Mouse (Mus musculus): ENCODE measurements at regions not wholly inside any gene's neighbourhood (a gene's known extent, or its start where the extent isn't known, plus 50 kb on each side); places are given as distances from the start of the nearest gene placed in this dataset.

- Histone ChIP-seq H3K27ac (ENCODE audit: insufficient read depth, low read depth, low read length) (no peak overlapping the region), H3K4me1 (ENCODE audit: control insufficient read depth, insufficient read depth, low read length) (no peaks in the 10 kb centered on the region; the same call in 1 of the 2 replicates), H3K4me3 (ENCODE audit: insufficient read depth, low read depth, low read length) (no peak overlapping the region)
- TF ChIP-seq CTCF (IDR thresholded peaks at IDR 0.05; ENCODE audit: insufficient read depth, low read depth, low read length) (no peak), POLR2A (IDR thresholded peaks at IDR 0.05; ENCODE audit: insufficient read depth, low read depth, low read length) (no peak)
- 68% methylated on average over 5 of the region's 5 CpGs for WGBS
Observed at GRCm38 (mm10) chr7:137618406-137619133, 181.2 kb downstream of the Glrx3 start.

DNA sequence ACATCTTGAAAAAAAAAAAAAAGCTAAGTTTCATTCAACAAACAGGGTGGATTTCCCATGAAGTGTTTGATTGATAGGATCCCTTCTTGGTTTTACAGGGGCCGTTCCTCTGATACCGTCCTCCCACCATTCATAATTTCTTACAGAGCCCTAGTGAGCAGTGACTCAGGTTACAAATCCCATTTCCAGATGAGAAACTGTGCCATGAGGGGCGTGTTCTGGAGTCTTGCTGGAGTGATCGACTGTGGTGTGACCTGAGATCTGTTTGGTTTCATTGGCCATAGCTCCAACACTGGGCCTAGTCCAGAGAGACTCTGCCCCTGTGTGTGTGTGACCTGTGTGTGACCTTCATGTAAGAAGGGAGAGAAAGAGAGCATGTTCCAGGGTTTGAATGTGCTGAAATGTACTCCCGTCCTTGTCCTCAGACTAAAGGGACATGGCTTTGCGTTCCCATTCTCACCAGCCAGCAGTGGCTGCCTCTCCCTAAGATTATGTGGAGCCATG lies 181.9 kb downstream of the Glrx3 start:
- H3K27ac ChIP-seq (ENCODE audit: insufficient read depth, low read depth, low read length), result no peak overlapping the region
- no peak for TF ChIP-seq POLR2A (IDR thresholded peaks at IDR 0.05; ENCODE audit: insufficient read depth, low read depth, low read length)
- no peak for TF ChIP-seq CTCF (IDR thresholded peaks at IDR 0.05; ENCODE audit: insufficient read depth, low read depth, low read length)
- no peaks in the 10 kb centered on the region; the same call in 1 of the 2 replicates for H3K4me1 ChIP-seq (ENCODE audit: control insufficient read depth, insufficient read depth, low read length)
- WGBS, result 89% methylated on average over 6 of the region's 6 CpGs
- H3K4me3 ChIP-seq (ENCODE audit: insufficient read depth, low read depth, low read length), result no peak overlapping the region

DNA sequence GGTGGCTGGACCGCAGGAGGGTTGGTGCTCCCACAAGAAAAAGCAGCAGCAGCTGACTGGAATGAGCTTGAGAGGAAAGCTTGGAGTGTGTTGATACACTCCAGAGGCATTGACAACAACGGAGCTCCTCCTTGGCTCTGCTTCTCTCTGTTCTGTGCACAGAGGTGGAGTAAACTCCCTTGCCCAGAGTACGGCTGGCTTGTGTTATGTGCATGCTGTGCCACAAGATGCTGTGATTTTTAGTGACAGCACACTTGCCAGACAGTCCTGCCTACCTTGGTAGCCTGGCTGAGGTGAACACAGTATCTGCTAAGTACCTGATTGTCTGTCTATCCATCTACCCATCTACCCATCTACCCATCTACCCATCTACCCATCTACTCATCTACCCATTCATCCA lies 190.9 kb downstream of the Glrx3 start:
- 92% methylated on average over 3 of the region's 3 CpGs for WGBS
- no peaks in the 10 kb centered on the region for H3K4me1 ChIP-seq (ENCODE audit: control insufficient read depth, insufficient read depth, low read length)
- H3K4me3 ChIP-seq (ENCODE audit: insufficient read depth, low read depth, low read length), result no peak overlapping the region
- no peak overlapping the region for H3K27ac ChIP-seq (ENCODE audit: insufficient read depth, low read depth, low read length)
- TF ChIP-seq POLR2A (IDR thresholded peaks at IDR 0.05; ENCODE audit: insufficient read depth, low read depth, low read length) (no peak), CTCF (IDR thresholded peaks at IDR 0.05; ENCODE audit: insufficient read depth, low read depth, low read length) (no peak)

DNA sequence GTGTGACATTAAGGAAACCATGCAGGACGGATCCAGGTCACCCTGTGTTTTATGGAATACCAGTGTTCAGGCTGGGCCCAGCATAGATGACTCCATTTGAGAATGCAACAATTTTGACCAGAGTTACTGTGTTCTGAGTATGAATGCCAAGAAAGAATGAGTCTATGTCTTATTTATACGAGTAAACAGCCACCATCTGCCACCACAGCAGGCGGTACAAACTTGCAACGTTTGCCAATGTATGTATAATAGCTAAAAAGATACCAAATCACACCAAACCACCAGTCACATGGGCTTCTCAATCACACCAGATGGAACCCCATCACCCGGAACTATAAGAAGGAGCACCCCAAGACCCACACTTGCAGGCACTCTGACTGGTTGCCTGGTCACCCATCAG lies 192.1 kb downstream of the Glrx3 start:
- Histone ChIP-seq H3K27ac (ENCODE audit: insufficient read depth, low read depth, low read length) (no peak overlapping the region), H3K4me1 (ENCODE audit: control insufficient read depth, insufficient read depth, low read length) (no peaks in the 10 kb centered on the region), H3K4me3 (ENCODE audit: insufficient read depth, low read depth, low read length) (no peak overlapping the region)
- WGBS, result 87% methylated on average over 5 of the region's 5 CpGs
- TF ChIP-seq CTCF (IDR thresholded peaks at IDR 0.05; ENCODE audit: insufficient read depth, low read depth, low read length) (no peak), POLR2A (IDR thresholded peaks at IDR 0.05; ENCODE audit: insufficient read depth, low read depth, low read length) (no peak)

GRCm38 (mm10) chr7:137648621-137649020 lies 211.2 kb downstream of the Glrx3 start:
- Histone ChIP-seq H3K4me1 (ENCODE audit: control insufficient read depth, insufficient read depth, low read length) (no peaks in the 10 kb centered on the region), H3K4me3 (ENCODE audit: insufficient read depth, low read depth, low read length) (no peak overlapping the region), H3K27ac (ENCODE audit: insufficient read depth, low read depth, low read length) (no peak overlapping the region)
- 75% methylated on average over 6 of the region's 6 CpGs for WGBS
- TF ChIP-seq CTCF (IDR thresholded peaks at IDR 0.05; ENCODE audit: insufficient read depth, low read depth, low read length) (no peak), POLR2A (IDR thresholded peaks at IDR 0.05; ENCODE audit: insufficient read depth, low read depth, low read length) (no peak)

DNA sequence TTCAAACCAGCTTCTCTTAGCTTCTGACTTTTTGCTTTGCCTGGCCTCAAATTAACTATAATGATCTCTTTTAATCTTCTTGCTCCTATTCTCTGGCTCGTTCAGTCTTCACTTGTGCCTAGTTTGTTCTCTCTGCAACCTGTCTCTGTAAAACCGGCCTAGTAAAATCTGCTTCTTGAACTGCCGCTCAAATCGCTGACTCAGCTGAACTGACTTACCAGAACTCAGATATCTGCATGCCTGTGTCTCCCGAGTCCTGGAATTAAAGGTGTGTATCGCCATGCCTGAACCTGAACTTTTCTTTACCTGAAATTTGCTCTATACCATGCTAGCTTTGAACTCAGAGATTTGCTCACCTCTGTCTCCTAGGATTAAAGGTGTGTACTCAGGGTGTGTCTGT lies 212.2 kb downstream of the Glrx3 start:
- H3K4me1 ChIP-seq (ENCODE audit: control insufficient read depth, insufficient read depth, low read length), result no peaks in the 10 kb centered on the region
- H3K27ac ChIP-seq (ENCODE audit: insufficient read depth, low read depth, low read length), result no peak overlapping the region
- 94% methylated on average over 6 of the region's 6 CpGs for WGBS
- H3K4me3 ChIP-seq (ENCODE audit: insufficient read depth, low read depth, low read length), result no peak overlapping the region
- TF ChIP-seq POLR2A (IDR thresholded peaks at IDR 0.05; ENCODE audit: insufficient read depth, low read depth, low read length) (no peak), CTCF (IDR thresholded peaks at IDR 0.05; ENCODE audit: insufficient read depth, low read depth, low read length) (no peak)

DNA sequence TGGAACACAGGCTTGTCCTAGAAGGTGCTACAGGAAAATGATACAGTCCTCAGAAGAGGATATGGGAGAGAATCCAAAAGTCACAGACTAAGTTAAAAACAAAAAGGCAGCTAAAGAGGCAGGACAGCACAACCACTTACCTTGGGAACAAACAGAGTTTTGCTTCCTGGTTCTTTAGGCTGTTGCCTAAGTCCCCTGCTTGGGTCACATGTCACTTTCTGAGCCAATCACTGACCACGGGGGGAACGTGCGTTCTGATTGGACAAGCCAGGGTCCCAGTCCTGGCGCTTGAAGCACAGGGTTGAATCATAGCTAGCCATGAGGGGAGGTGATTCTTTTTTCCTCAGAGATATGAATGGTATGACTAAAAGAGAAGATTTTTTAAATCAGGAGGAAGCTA lies 216.4 kb downstream of the Glrx3 start:
- TF ChIP-seq CTCF (IDR thresholded peaks at IDR 0.05; ENCODE audit: insufficient read depth, low read depth, low read length) (no peak), POLR2A (IDR thresholded peaks at IDR 0.05; ENCODE audit: insufficient read depth, low read depth, low read length) (no peak)
- 98% methylated on average over 4 of the region's 4 CpGs for WGBS
- H3K27ac ChIP-seq (ENCODE audit: insufficient read depth, low read depth, low read length), result no peak overlapping the region

DNA sequence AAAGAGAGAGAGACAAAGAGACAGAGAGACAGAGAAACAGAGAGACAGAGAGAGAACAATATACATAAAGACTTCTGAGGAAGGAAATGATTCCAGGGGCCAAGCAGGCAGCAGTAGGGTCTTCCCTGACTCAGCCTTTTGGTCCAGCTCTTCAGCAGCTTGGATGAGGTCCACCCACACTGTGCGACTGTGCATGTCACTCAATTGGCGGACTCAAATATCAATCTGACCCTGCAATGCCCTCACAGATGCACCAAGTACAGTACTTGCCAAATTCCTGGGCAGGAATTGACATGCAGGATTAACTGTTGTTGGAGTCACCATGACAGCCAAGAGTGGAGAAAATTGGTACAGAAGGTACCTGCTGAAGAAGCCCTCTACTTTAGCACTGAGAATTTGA lies 229.8 kb downstream of the Glrx3 start:
- Histone ChIP-seq H3K4me1 (ENCODE audit: control insufficient read depth, insufficient read depth, low read length) (no peaks in the 10 kb centered on the region), H3K4me3 (ENCODE audit: insufficient read depth, low read depth, low read length) (no peak overlapping the region), H3K27ac (ENCODE audit: insufficient read depth, low read depth, low read length) (no peak overlapping the region)
- 90% methylated on average over 2 of the region's 2 CpGs for WGBS
- TF ChIP-seq POLR2A (IDR thresholded peaks at IDR 0.05; ENCODE audit: insufficient read depth, low read depth, low read length), result no peak
- no peak for TF ChIP-seq CTCF (IDR thresholded peaks at IDR 0.05; ENCODE audit: insufficient read depth, low read depth, low read length)

More for the DNA sequence above, 216.4 kb downstream of the Glrx3 start:
- Histone ChIP-seq H3K4me3 (ENCODE audit: insufficient read depth, low read depth, low read length) (no peak overlapping the region), H3K4me1 (ENCODE audit: control insufficient read depth, insufficient read depth, low read length) (no peaks in the 10 kb centered on the region)

DNA sequence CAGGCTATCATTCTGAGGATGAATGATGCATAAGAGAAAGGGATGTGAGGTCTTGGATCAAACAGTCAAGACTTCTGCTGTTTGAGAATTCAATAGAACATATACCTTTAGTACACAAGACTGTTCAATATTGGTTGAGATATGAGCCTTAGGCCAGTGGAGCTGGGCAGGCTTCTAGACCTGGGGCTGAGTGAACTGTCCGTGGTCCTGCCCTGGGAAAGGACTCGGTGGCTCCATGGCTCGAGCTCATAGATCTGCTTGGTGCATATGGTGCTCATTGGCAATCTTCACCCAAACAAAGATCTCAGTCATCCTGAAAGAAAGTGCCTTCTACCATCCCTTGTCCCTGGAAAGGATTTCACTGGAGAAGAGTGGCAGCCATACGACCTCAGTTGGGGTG lies 233.7 kb downstream of the Glrx3 start:
- Histone ChIP-seq H3K4me1 (ENCODE audit: control insufficient read depth, insufficient read depth, low read length) (no peaks in the 10 kb centered on the region), H3K27ac (ENCODE audit: insufficient read depth, low read depth, low read length) (no peak overlapping the region), H3K4me3 (ENCODE audit: insufficient read depth, low read depth, low read length) (no peak overlapping the region)
- TF ChIP-seq CTCF (IDR thresholded peaks at IDR 0.05; ENCODE audit: insufficient read depth, low read depth, low read length) (no peak), POLR2A (IDR thresholded peaks at IDR 0.05; ENCODE audit: insufficient read depth, low read depth, low read length) (no peak)
- 82% methylated on average over 4 of the region's 4 CpGs for WGBS
